Mouse (Mus musculus): Measurements from ENCODE around the gene 4930578C19Rik.

GRCm38 (mm10) chrX:18442066-18442465, 19.1 kb downstream of the 4930578C19Rik start:
- no peak for TF ChIP-seq GATA1 (IDR thresholded peaks at IDR 0.05; ENCODE audit: borderline replicate concordance, low read length)
- no peak for TF ChIP-seq FLI1 (IDR thresholded peaks at IDR 0.05; ENCODE audit: low read length)

All from megakaryocyte, embryonic 14.5 days (primary cell).